Mouse (Mus musculus) lung, adult 2 months (tissue): Measurements from ENCODE around the gene Pramel7.

Experiments used
- CTCF ChIP-seq: fragments of 200-500 bp; IDR thresholded peaks from 2 replicates; pipeline ENCODE4 v1.5.1; 2011; ENCODE audit warnings: mild to moderate bottlenecking, low read length, control low read depth; ENCODE audit not compliant: insufficient read depth
- POLR2A ChIP-seq: fragments of 200-500 bp; IDR thresholded peaks from 2 replicates; pipeline ENCODE4 v1.6.1; 2011; ENCODE audit warnings: low read depth, mild to moderate bottlenecking, control low read depth, low read length, borderline replicate concordance; ENCODE audit errors: extremely low read depth

GRCm38 (mm10) chr2:87531496-87531895, 34.6 kb upstream of the Pramel7 start, which contains the start of gene Olfr153:
- no peak for TF ChIP-seq CTCF
- no peak for TF ChIP-seq POLR2A
